Comparison of ENCODE assay signal across 28 mouse cellular contexts in the genomic region with DNA sequence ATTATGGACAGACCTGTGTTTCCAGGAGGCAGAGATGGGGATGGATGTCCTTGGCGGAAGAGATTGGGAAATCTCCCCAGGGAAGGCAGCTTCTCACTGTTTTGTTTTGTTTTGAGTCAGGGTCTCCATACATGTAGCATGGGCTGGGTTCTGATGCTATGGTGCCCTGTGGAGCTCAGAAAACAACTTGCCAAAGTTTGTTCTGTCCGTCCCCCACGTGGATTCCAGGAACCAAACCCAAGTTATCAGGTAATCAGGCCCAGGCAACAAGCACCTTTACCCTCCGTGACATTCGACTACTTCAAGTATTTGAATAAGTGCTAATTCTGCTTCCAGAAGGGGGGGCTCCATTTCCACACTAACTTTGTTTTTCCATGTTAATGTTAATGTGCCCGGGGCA. TPM values are rescaled to one million over a fixed set of nuclear protein-coding genes. Genes with fewer than 3 reads are reported as not detected.
DNase-seq lines count a peak whose midpoint lies in the region; ATAC-seq and TF ChIP-seq lines count a peak whose summit lies in the region.
"Had no signal": no experiment of that assay in that cellular context is flagged by ENCODE, and none has a peak within 500 bp of the region (broad histone marks: within the 10 kb centered on the region; RNA-seq: fewer than 3 reads in every experiment).

No protein-coding gene starts in this region.

- no peak for TF ChIP-seq CTCF in MEL (IDR thresholded peaks at IDR 0.05 in 2 of 3, conservative IDR thresholded peaks at IDR 0.05 in 1 of 3; ENCODE audit: control insufficient read depth in 1 of 3, insufficient read depth in 1 of 3, low read depth in 2 of 3, low read length in 3 of 3, poor library complexity in 1 of 3, severe bottlenecking in 1 of 3)

- peaks cover 23% of the 10 kb centered on the region for H3K27me3 ChIP-seq in forebrain, embryonic 10.5 days (ENCODE audit: poor library complexity, severe bottlenecking)
- peaks cover 22% of the 10 kb centered on the region for H3K27me3 ChIP-seq in forebrain, embryonic 12.5 days
- H3K27me3 ChIP-seq in MEL (ENCODE audit: control insufficient read depth in 1 of 2, insufficient read depth in 2 of 2, low read length in 2 of 2): no peaks in the 10 kb centered on the region
- H3K27me3 ChIP-seq in embryonic facial prominence, embryonic 10.5 days (replicated peaks; ENCODE audit: low read depth, poor library complexity, severe bottlenecking): peaks cover 9% of the 10 kb centered on the region
- H3K27me3 ChIP-seq in liver, embryonic 15.5 days: no peaks in the 10 kb centered on the region
- H3K27me3 ChIP-seq: neural tube, embryonic 12.5 days had no signal

- peaks cover 17% of the 10 kb centered on the region for H3K36me3 ChIP-seq in forebrain, embryonic 10.5 days (replicated peaks)
- peaks cover 6% of the 10 kb centered on the region for H3K36me3 ChIP-seq in forebrain, embryonic 12.5 days (replicated peaks)
- H3K36me3 ChIP-seq in MEL (ENCODE audit: control insufficient read depth in 1 of 2, insufficient read depth in 2 of 2, low read length in 2 of 2): peaks cover 0 to 45% of the 10 kb centered on the region in 2 experiments; a peak in 2 of 4 replicates
- H3K36me3 ChIP-seq in embryonic facial prominence, embryonic 10.5 days (replicated peaks): peaks cover 19% of the 10 kb centered on the region
- peaks cover 22% of the 10 kb centered on the region for H3K36me3 ChIP-seq in liver, embryonic 15.5 days (replicated peaks)

- H3K4me1 ChIP-seq in forebrain, embryonic 10.5 days: peaks cover 15% of the 10 kb centered on the region
- peaks cover 3% of the 10 kb centered on the region for H3K4me1 ChIP-seq in forebrain, embryonic 12.5 days
- H3K4me1 ChIP-seq in MEL (ENCODE audit: control insufficient read depth in 1 of 2, insufficient read depth in 2 of 2, low read length in 2 of 2): peaks cover 4 to 51% of the 10 kb centered on the region in 2 experiments; a peak in 3 of 4 replicates
- peaks cover 14% of the 10 kb centered on the region for H3K4me1 ChIP-seq in embryonic facial prominence, embryonic 10.5 days
- H3K4me1 ChIP-seq in liver, embryonic 15.5 days (replicated peaks): peaks cover 96% of the 10 kb centered on the region
- H3K4me1 ChIP-seq: neural tube, embryonic 12.5 days had no signal

- DNase-seq in forebrain, embryonic 10.5 days (ENCODE audit: extremely low spot score, low spot score): no peak
- peak; percentile 65 for DNase-seq in MEL (ENCODE audit: low read depth, low spot score)
- no peak for DNase-seq in embryonic facial prominence, embryonic 10.5 days (ENCODE audit: low spot score)
- no peak for DNase-seq in MN1 (ENCODE audit: low spot score)
- no peak for DNase-seq in thymus, postnatal 14 days
- DNase-seq: adrenal gland, postnatal 14 days; cerebellum, adult 18-20 months; kidney, adult 2 months; kidney, postnatal 10 days; thymus, postnatal 36 days had no signal

- WGBS in forebrain, embryonic 10.5 days: 81% methylated on average over 6 of the region's 6 CpGs
- WGBS in forebrain, embryonic 12.5 days: 83% methylated on average over 6 of the region's 6 CpGs
- 75% methylated on average over 6 of the region's 6 CpGs for WGBS in embryonic facial prominence, embryonic 10.5 days
- 20% methylated on average over 6 of the region's 6 CpGs for WGBS in liver, embryonic 15.5 days (ENCODE audit: insufficient replicate concordance)

- TF ChIP-seq EP300 in MEL (IDR thresholded peaks at IDR 0.05; ENCODE audit: low read depth in 1 of 2, low read length in 2 of 2): peak in 1 of 2 experiments; percentile 57; a peak in 2 of 4 replicates

- TF ChIP-seq RAD21 in MEL (IDR thresholded peaks at IDR 0.05; ENCODE audit: low read depth, low read length): no peak

- H3K4me2 ChIP-seq in forebrain, embryonic 12.5 days: no peak overlapping the region
- peak overlapping the region; percentile 57 for H3K4me2 ChIP-seq in liver, embryonic 15.5 days
- H3K4me2 ChIP-seq: limb, embryonic 13.5 days; midbrain, embryonic 12.5 days; neural tube, embryonic 12.5 days had no signal

- H3K4me3 ChIP-seq in forebrain, embryonic 10.5 days: no peak overlapping the region
- H3K4me3 ChIP-seq in forebrain, embryonic 12.5 days (replicated peaks): no peak overlapping the region
- no peak overlapping the region for H3K4me3 ChIP-seq in MEL (ENCODE audit: control insufficient read depth in 1 of 2, insufficient read depth in 1 of 2, low read depth in 2 of 2, low read length in 2 of 2)
- H3K4me3 ChIP-seq in embryonic facial prominence, embryonic 10.5 days: no peak overlapping the region
- H3K4me3 ChIP-seq in liver, embryonic 15.5 days (replicated peaks): no peak overlapping the region
- H3K4me3 ChIP-seq: limb, embryonic 13.5 days; midbrain, embryonic 12.5 days; neural tube, embryonic 12.5 days had no signal

- H3K9me3 ChIP-seq in forebrain, embryonic 10.5 days: no peaks in the 10 kb centered on the region
- no peaks in the 10 kb centered on the region for H3K9me3 ChIP-seq in forebrain, embryonic 12.5 days
- H3K9me3 ChIP-seq in MEL (replicated peaks; ENCODE audit: insufficient read depth, low read length): no peaks in the 10 kb centered on the region
- H3K9me3 ChIP-seq in embryonic facial prominence, embryonic 10.5 days: no peaks in the 10 kb centered on the region
- H3K9me3 ChIP-seq in liver, embryonic 15.5 days (replicated peaks): no peaks in the 10 kb centered on the region
- H3K9me3 ChIP-seq: limb, embryonic 13.5 days; midbrain, embryonic 12.5 days; neural tube, embryonic 12.5 days had no signal

- H3K79me2 ChIP-seq in MEL (ENCODE audit: control insufficient read depth, insufficient read depth, low read length, poor library complexity): no peaks in the 10 kb centered on the region; the same call in 1 of the 2 replicates

- no peak for TF ChIP-seq POLR2A in MEL (IDR thresholded peaks at IDR 0.05; ENCODE audit: control insufficient read depth in 1 of 2, insufficient read depth in 1 of 2, low read depth in 1 of 2, low read length in 2 of 2, poor library complexity in 1 of 2)

- H3K27ac ChIP-seq in forebrain, embryonic 10.5 days: peak overlapping the region; percentile 64
- no peak overlapping the region for H3K27ac ChIP-seq in forebrain, embryonic 12.5 days
- H3K27ac ChIP-seq in MEL (ENCODE audit: control insufficient read depth, low read depth, low read length): peak overlapping the region; percentile 94
- H3K27ac ChIP-seq in embryonic facial prominence, embryonic 10.5 days (replicated peaks): peak overlapping the region; percentile 51; the same call in 1 of the 2 replicates
- H3K27ac ChIP-seq in liver, embryonic 15.5 days (replicated peaks): peak overlapping the region; percentile 96
- H3K27ac ChIP-seq: limb, embryonic 13.5 days; midbrain, embryonic 12.5 days; neural tube, embryonic 12.5 days had no signal

- ATAC-seq in forebrain, embryonic 12.5 days (ENCODE audit: low FRiP score): no peak
- peak; percentile 55 for ATAC-seq in liver, embryonic 15.5 days (ENCODE audit: insufficient read depth)

- no peak overlapping the region for H3K9ac ChIP-seq in forebrain, embryonic 12.5 days
- peak overlapping the region; percentile 65 for H3K9ac ChIP-seq in MEL (ENCODE audit: control insufficient read depth, low read depth, low read length, poor library complexity, severe bottlenecking)
- peak overlapping the region; percentile 60 for H3K9ac ChIP-seq in liver, embryonic 15.5 days
- H3K9ac ChIP-seq: limb, embryonic 13.5 days; midbrain, embryonic 12.5 days; neural tube, embryonic 12.5 days had no signal

TF ChIP-seq in MEL, 35 proteins besides CTCF, POLR2A, EP300 and RAD21 (continues in another document):
- TF ChIP-seq MYC (IDR thresholded peaks at IDR 0.05; ENCODE audit: low read depth, low read length) (0 out of 2 replicates have a peak, but pooled peaks have one; percentile 58), TAL1 (IDR thresholded peaks at IDR 0.05; ENCODE audit: low read length) (peak; percentile 60)

RNA-seq across cellular contexts. Expression of gene Pim1, which starts 9.0 kb away (rescaled TPM):
- 32.2 and 33.1 TPM in 2 replicates for polyA plus RNA-seq in forebrain, embryonic 10.5 days (2016; fragmentation: Nextera tagmentation; extraction: Ambion mirVana)
- 18.9 and 22.6 TPM in 2 replicates for polyA plus RNA-seq in forebrain, embryonic 12.5 days (2016; fragmentation: Nextera tagmentation; extraction: Ambion mirVana)
- total RNA-seq in MEL (2012; rRNA removed): 27.8 and 30.6 TPM in 2 replicates
- 10 to 100 TPM in 1 of 2 experiments, not detected in 1; 52.1 TPM for polyA plus RNA-seq in MEL (2012; ENCODE audit: insufficient read depth in 1 of 2, insufficient read length in 2 of 2, low read depth in 1 of 2, low replicate concordance in 2 of 2, missing spikeins in 1 of 2)
- 31.6 and 33.2 TPM in 2 replicates for polyA plus RNA-seq in embryonic facial prominence, embryonic 10.5 days (2016; fragmentation: Nextera tagmentation; extraction: Ambion mirVana)
- polyA plus RNA-seq in liver, embryonic 15.5 days (2015; fragmentation: Nextera tagmentation; extraction: Ambion mirVana): 93.3 and 93.5 TPM in 2 replicates

RNA-seq across cellular contexts. Expression of gene Gm17657, which starts 49.9 kb away (rescaled TPM):
- polyA plus RNA-seq in forebrain, embryonic 10.5 days (2016; fragmentation: Nextera tagmentation; extraction: Ambion mirVana): not detected in 2 replicates
- not detected in 2 replicates for polyA plus RNA-seq in forebrain, embryonic 12.5 days (2016; fragmentation: Nextera tagmentation; extraction: Ambion mirVana)
- 0.31 and 0.88 TPM in 2 replicates for total RNA-seq in MEL (2012; rRNA removed)
- 1 to 10 TPM in 1 of 2 experiments, not detected in 1; 2.7 TPM for polyA plus RNA-seq in MEL (2012; ENCODE audit: insufficient read depth in 1 of 2, insufficient read length in 2 of 2, low read depth in 1 of 2, low replicate concordance in 2 of 2, missing spikeins in 1 of 2)
- not detected in 2 replicates for polyA plus RNA-seq in embryonic facial prominence, embryonic 10.5 days (2016; fragmentation: Nextera tagmentation; extraction: Ambion mirVana)
- polyA plus RNA-seq in liver, embryonic 15.5 days (2015; fragmentation: Nextera tagmentation; extraction: Ambion mirVana): not detected in 2 replicates
- total RNA-seq: adrenal gland, postnatal 14 days; gastrocnemius, adult 8-10 months; granulocyte monocyte progenitor cell, adult 5-6 weeks; layer of hippocampus, adult 18-20 months; layer of hippocampus, postnatal 25 days; left cerebral cortex, postnatal 14 days had no signal
- polyA plus RNA-seq: brain, embryonic 14.5 days; cortical plate, adult 2 months; embryonic facial prominence, embryonic 14.5 days; forebrain, embryonic 11.5 days; frontal cortex, adult 2 months; heart, embryonic 16.5 days; hindbrain, embryonic 11.5 days; kidney, adult 2 months; limb, embryonic 13.5 days; lung, embryonic 16.5 days; midbrain, embryonic 12.5 days; neural tube, embryonic 12.5 days had no signal

RNA-seq across cellular contexts. Expression of gene Tbc1d22b, which starts 50.1 kb away (rescaled TPM):
- polyA plus RNA-seq in forebrain, embryonic 10.5 days (2016; fragmentation: Nextera tagmentation; extraction: Ambion mirVana): 18.3 and 19.3 TPM in 2 replicates
- polyA plus RNA-seq in forebrain, embryonic 12.5 days (2016; fragmentation: Nextera tagmentation; extraction: Ambion mirVana): 24.3 and 27.0 TPM in 2 replicates
- total RNA-seq in MEL (2012; rRNA removed): 8.0 and 9.4 TPM in 2 replicates
- 10 to 100 TPM; 30.7 to 53.8 TPM for polyA plus RNA-seq in MEL (2012; ENCODE audit: insufficient read depth in 1 of 2, insufficient read length in 2 of 2, low read depth in 1 of 2, low replicate concordance in 2 of 2, missing spikeins in 1 of 2)
- 18.4 and 19.5 TPM in 2 replicates for polyA plus RNA-seq in embryonic facial prominence, embryonic 10.5 days (2016; fragmentation: Nextera tagmentation; extraction: Ambion mirVana)
- 2.9 and 3.3 TPM in 2 replicates for polyA plus RNA-seq in liver, embryonic 15.5 days (2015; fragmentation: Nextera tagmentation; extraction: Ambion mirVana)

RNA-seq across cellular contexts. Expression of gene Tmem217, which starts 52.7 kb away (rescaled TPM):
- polyA plus RNA-seq in forebrain, embryonic 10.5 days (2016; fragmentation: Nextera tagmentation; extraction: Ambion mirVana): 1.0 and 1.2 TPM in 2 replicates
- polyA plus RNA-seq in forebrain, embryonic 12.5 days (2016; fragmentation: Nextera tagmentation; extraction: Ambion mirVana): 1.2 and 1.5 TPM in 2 replicates
- total RNA-seq in MEL (2012; rRNA removed): 2.3 and 2.5 TPM in 2 replicates
- 1 to 10 TPM in 1 of 2 experiments, not detected in 1; 4.5 TPM for polyA plus RNA-seq in MEL (2012; ENCODE audit: insufficient read depth in 1 of 2, insufficient read length in 2 of 2, low read depth in 1 of 2, low replicate concordance in 2 of 2, missing spikeins in 1 of 2)
- 1.0 and 1.5 TPM in 2 replicates for polyA plus RNA-seq in embryonic facial prominence, embryonic 10.5 days (2016; fragmentation: Nextera tagmentation; extraction: Ambion mirVana)
- polyA plus RNA-seq in liver, embryonic 15.5 days (2015; fragmentation: Nextera tagmentation; extraction: Ambion mirVana): 0.10 and 0.23 TPM in 2 replicates
- total RNA-seq: adrenal gland, postnatal 14 days; gastrocnemius, adult 8-10 months; granulocyte monocyte progenitor cell, adult 5-6 weeks; layer of hippocampus, adult 18-20 months had no signal
